Mouse (Mus musculus): ENCODE data around the gene Glo1. TPM values are rescaled to one million over a fixed set of nuclear protein-coding genes. Genes with fewer than 3 reads are reported as not detected.
"Not testable (repeated sequence)": the region's sequence is repeated elsewhere in the genome, so short reads cannot be mapped to it uniquely, and the experiment has no call there.

Gene Glo1
- polyA plus RNA-seq, 1 experiment from 2014 or later = 259 TPM

DNA sequence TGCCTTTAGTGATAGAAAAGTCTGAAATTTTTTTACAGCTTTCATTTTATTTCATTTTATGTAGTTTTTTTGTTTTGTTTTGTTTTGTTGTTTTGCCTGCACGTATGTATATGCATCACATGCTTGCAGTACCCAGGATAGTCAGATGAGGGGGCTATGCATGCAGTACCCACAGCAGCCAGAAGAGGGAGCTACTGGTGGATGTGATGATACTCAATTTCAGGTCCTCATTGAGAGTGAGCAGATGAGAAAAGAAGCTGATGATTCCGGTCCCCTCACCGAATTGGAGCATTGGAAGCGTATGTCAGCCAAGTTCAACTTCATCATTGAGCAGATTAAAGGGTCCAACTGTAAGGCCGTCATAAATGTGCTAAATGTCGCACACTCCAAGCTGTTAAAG lies 26.3 kb upstream of the Glo1 start:
- no peak overlapping the region for H3K4me3 ChIP-seq (ENCODE audit: low read depth, low read length)
- peaks cover 5% of the 10 kb centered on the region; the same call in 1 of the 2 replicates for H3K36me3 ChIP-seq (ENCODE audit: control insufficient read depth, insufficient read depth)
- no peaks in the 10 kb centered on the region for H3K27me3 ChIP-seq (ENCODE audit: control insufficient read depth, insufficient read depth, low read depth, low read length)
- H3K9ac ChIP-seq (ENCODE audit: low read depth, low read length) = no peak overlapping the region
- ATAC-seq (ENCODE audit: low read depth) = no peak
- H3K4me1 ChIP-seq (ENCODE audit: control insufficient read depth, low read depth, low read length) = no peaks in the 10 kb centered on the region
- H3K9me3 ChIP-seq (replicated peaks; ENCODE audit: control insufficient read depth, low read length) = peaks cover 3% of the 10 kb centered on the region
- no peak overlapping the region for H3K4me2 ChIP-seq (ENCODE audit: low read depth, low read length)
- H3K27ac ChIP-seq (ENCODE audit: low read length) = no peak overlapping the region
- WGBS (ENCODE audit: insufficient replicate concordance) = 90% methylated on average over 6 of the region's 6 CpGs

DNA sequence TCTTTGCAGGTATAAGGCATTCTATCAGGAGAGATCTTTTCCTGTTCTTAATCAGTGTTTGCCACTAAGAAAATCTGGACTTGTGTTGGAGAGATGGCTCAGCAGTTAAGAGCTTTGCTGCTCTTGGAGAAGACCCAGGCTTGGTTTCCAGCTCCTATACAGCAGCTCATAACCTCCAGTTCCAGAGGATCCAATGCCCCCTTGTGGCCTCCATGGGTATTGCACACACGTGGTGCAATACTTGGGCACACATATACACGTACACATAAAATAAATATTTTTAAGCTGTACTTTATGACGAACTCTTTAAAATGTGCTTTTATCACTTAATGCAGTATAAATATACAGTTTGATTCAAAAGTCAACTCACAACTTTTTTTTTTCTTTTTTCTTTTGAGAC lies 22.1 kb upstream of the Glo1 start:
- ATAC-seq (ENCODE audit: low read depth) = no peak
- no peaks in the 10 kb centered on the region for H3K4me1 ChIP-seq (ENCODE audit: control insufficient read depth, low read depth, low read length)
- H3K9me3 ChIP-seq (replicated peaks; ENCODE audit: control insufficient read depth, low read length) = peaks cover 3% of the 10 kb centered on the region
- H3K9ac ChIP-seq (ENCODE audit: low read depth, low read length) = no peak overlapping the region
- H3K36me3 ChIP-seq (ENCODE audit: control insufficient read depth, insufficient read depth) = peaks cover 5% of the 10 kb centered on the region; the same call in 1 of the 2 replicates
- H3K27ac ChIP-seq (ENCODE audit: low read length) = no peak overlapping the region
- no peak overlapping the region for H3K4me2 ChIP-seq (ENCODE audit: low read depth, low read length)
- H3K4me3 ChIP-seq (ENCODE audit: low read depth, low read length) = no peak overlapping the region
- no peaks in the 10 kb centered on the region for H3K27me3 ChIP-seq (ENCODE audit: control insufficient read depth, insufficient read depth, low read depth, low read length)
- 77% methylated on average over 3 of the region's 3 CpGs for WGBS (ENCODE audit: insufficient replicate concordance)

DNA sequence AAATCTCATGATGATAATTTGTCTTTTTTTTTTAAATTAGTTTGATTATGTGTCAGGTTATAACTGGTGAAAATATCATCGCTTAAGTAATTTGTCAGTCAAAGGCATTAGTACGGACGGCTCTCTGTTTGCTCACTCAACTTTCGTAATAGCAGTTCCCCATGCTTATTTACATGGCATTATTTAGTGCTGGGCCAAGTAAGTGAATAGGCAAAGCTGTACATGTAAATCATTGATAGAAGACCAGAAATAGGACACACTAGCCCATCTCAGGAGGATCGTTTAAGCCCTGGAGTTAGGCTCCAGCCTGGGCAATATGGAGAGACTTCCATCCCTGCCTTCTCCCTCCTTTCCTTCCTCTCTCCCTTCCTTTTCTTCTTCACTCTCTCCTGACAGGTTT lies 14.2 kb upstream of the Glo1 start:
- Histone ChIP-seq H3K36me3 (ENCODE audit: control insufficient read depth, insufficient read depth) (no peaks in the 10 kb centered on the region), H3K4me3 (ENCODE audit: low read depth, low read length) (no peak overlapping the region), H3K27me3 (ENCODE audit: control insufficient read depth, insufficient read depth, low read depth, low read length) (no peaks in the 10 kb centered on the region), H3K4me2 (ENCODE audit: low read depth, low read length) (no peak overlapping the region), H3K9me3 (replicated peaks; ENCODE audit: control insufficient read depth, low read length) (no peaks in the 10 kb centered on the region), H3K4me1 (ENCODE audit: control insufficient read depth, low read depth, low read length) (peaks cover 5% of the 10 kb centered on the region; the same call in 1 of the 2 replicates), H3K27ac (ENCODE audit: low read length) (no peak overlapping the region), H3K9ac (ENCODE audit: low read depth, low read length) (no peak overlapping the region)
- peak; percentile 79 for ATAC-seq (ENCODE audit: low read depth)
- 70% methylated on average over 5 of the region's 5 CpGs for WGBS (ENCODE audit: insufficient replicate concordance)

DNA sequence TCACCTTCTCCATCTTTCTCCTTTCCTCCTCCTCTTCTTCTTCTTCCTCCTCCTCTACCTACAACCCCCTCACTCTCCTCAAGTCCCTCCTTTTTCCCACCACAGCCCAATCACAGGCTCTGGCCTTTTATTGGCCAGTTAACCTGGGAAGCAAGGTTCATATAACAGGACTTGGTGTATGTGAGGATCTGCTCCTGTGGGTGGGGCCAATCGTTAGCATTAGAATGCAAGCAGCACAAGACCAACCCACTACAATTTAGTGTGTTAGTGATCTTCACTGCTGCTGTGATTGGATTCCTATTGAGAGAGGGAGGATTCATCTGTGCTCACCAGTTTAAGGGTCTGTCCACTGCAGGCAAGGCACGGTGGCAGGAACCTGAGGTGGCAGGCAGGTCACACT lies 12.3 kb upstream of the Glo1 start:
- 65% methylated on average over 2 of the region's 2 CpGs for WGBS (ENCODE audit: insufficient replicate concordance)
- Histone ChIP-seq H3K4me3 (ENCODE audit: low read depth, low read length) (no peak overlapping the region), H3K9me3 (replicated peaks; ENCODE audit: control insufficient read depth, low read length) (no peaks in the 10 kb centered on the region), H3K27me3 (ENCODE audit: control insufficient read depth, insufficient read depth, low read depth, low read length) (no peaks in the 10 kb centered on the region), H3K4me1 (ENCODE audit: control insufficient read depth, low read depth, low read length) (peaks cover 5% of the 10 kb centered on the region; the same call in 1 of the 2 replicates), H3K36me3 (ENCODE audit: control insufficient read depth, insufficient read depth) (no peaks in the 10 kb centered on the region), H3K4me2 (ENCODE audit: low read depth, low read length) (no peak overlapping the region), H3K27ac (ENCODE audit: low read length) (no peak overlapping the region), H3K9ac (ENCODE audit: low read depth, low read length) (no peak overlapping the region)
- no peak for ATAC-seq (ENCODE audit: low read depth)

DNA sequence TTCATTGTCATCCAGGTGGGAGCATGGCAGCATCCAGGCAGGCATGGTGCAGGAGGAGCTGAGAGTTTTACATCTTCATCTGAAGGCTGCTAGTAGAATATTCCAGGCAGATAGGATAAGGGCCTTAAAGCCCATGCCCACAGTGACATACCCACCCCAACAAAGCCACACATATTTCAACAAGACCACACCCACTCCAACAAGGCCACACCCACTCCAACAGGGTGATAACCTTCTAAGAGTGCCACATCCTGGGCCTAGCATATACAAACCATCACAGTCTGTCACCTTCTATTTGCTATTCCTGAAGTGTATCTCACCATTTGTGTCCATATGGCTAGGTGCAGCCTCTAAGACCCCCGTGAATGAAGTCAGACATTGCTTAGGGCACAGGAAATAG lies 11.0 kb upstream of the Glo1 start:
- Histone ChIP-seq H3K9ac (ENCODE audit: low read depth, low read length) (no peak overlapping the region), H3K27me3 (ENCODE audit: control insufficient read depth, insufficient read depth, low read depth, low read length) (no peaks in the 10 kb centered on the region), H3K36me3 (ENCODE audit: control insufficient read depth, insufficient read depth) (no peaks in the 10 kb centered on the region), H3K4me1 (ENCODE audit: control insufficient read depth, low read depth, low read length) (peaks cover 5% of the 10 kb centered on the region; the same call in 1 of the 2 replicates), H3K27ac (ENCODE audit: low read length) (no peak overlapping the region), H3K4me3 (ENCODE audit: low read depth, low read length) (no peak overlapping the region), H3K4me2 (ENCODE audit: low read depth, low read length) (no peak overlapping the region), H3K9me3 (replicated peaks; ENCODE audit: control insufficient read depth, low read length) (no peaks in the 10 kb centered on the region)
- no peak for ATAC-seq (ENCODE audit: low read depth)
- WGBS (ENCODE audit: insufficient replicate concordance) = 39% methylated on average over 1 of the region's 1 CpGs

DNA sequence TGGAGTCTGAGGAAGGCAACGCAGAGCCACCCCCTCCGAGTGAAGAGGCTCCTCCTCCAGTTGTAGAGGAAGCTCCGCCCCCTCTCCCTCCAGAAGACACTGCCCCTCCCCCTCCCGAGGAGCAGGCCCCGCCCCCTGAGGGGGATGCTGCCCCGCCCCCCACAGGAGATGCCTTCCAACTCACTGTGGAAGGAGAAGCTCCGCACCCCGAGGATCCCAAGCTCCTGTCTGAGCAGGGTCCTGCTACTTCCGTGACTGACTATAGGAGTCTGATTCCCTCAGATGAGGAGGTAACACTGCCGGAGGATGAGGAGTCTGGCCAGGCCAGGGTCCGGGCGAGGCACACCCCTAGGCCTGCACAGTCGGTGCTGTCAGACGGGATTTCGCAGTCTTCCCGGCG lies 8.7 kb upstream of the Glo1 start:
- Histone ChIP-seq H3K4me3 (ENCODE audit: low read depth, low read length) (no peak overlapping the region), H3K27ac (ENCODE audit: low read length) (no peak overlapping the region), H3K4me2 (ENCODE audit: low read depth, low read length) (no peak overlapping the region), H3K9ac (ENCODE audit: low read depth, low read length) (no peak overlapping the region), H3K36me3 (ENCODE audit: control insufficient read depth, insufficient read depth) (no peaks in the 10 kb centered on the region), H3K9me3 (replicated peaks; ENCODE audit: control insufficient read depth, low read length) (no peaks in the 10 kb centered on the region), H3K4me1 (ENCODE audit: control insufficient read depth, low read depth, low read length) (peaks cover 5% of the 10 kb centered on the region; the same call in 1 of the 2 replicates), H3K27me3 (ENCODE audit: control insufficient read depth, insufficient read depth, low read depth, low read length) (no peaks in the 10 kb centered on the region)
- WGBS (ENCODE audit: insufficient replicate concordance) = 47% methylated on average over 17 of the region's 17 CpGs
- ATAC-seq (ENCODE audit: low read depth) = no peak

DNA sequence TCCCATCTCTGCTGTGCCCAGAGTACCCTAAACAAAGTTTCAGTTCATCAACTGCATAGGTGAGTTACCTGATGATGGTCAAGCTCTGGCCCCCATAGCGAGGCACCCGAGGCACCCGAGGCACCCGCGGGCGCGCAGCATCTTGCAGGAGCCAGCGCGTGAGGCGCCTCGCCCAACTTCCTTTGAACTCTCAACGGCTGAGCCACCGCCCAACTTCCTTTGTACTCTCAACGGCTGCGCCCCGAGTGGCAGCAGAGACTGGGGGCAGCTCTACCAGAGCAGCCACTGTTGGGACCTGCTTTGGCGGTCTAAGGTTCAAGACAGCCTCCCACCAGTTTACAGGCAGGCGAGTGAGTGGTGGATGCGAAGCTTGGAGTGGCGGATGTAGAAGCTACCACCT lies 2.5 kb downstream of the Glo1 start, which contains the start of gene Dnah8:
TSS of gene Dnah8 (plus strand) at position 223 of the 400 bp plus-strand sequence.
- peak; percentile 32; the same call in 1 of the 2 replicates for ATAC-seq (ENCODE audit: low read depth)
- not testable (repeated sequence) for H3K27ac ChIP-seq (ENCODE audit: low read length); H3K4me2 ChIP-seq (ENCODE audit: low read depth, low read length); H3K27me3 ChIP-seq (ENCODE audit: control insufficient read depth, insufficient read depth, low read depth, low read length); H3K4me3 ChIP-seq (ENCODE audit: low read depth, low read length); H3K36me3 ChIP-seq (ENCODE audit: control insufficient read depth, insufficient read depth); H3K9ac ChIP-seq (ENCODE audit: low read depth, low read length); H3K9me3 ChIP-seq (replicated peaks; ENCODE audit: control insufficient read depth, low read length); H3K4me1 ChIP-seq (ENCODE audit: control insufficient read depth, low read depth, low read length)
- no CpG with 5 or more reads among the region's 20 CpGs for WGBS (ENCODE audit: insufficient replicate concordance)

DNA sequence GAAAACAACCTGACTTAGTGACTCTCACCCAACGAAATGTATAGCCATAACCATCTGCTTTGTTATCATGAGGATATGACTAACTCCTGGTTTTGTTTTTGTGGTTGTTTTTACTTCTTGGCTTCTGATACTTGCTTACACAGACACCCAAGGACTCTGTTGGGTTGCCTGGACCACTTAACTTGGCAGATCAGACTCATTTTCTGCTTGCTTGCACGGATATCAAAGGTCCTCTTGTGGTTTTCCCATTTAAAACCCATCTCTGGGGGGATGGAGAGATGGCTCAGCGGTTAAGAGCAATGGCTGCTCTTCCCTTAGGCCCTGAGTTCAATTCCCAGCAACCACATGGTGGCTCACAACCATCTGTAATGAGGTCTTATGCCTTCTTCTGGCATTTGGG lies 3.5 kb downstream of the Glo1 start:
- Histone ChIP-seq H3K27me3 (ENCODE audit: control insufficient read depth, insufficient read depth, low read depth, low read length) (no peaks in the 10 kb centered on the region), H3K9me3 (replicated peaks; ENCODE audit: control insufficient read depth, low read length) (no peaks in the 10 kb centered on the region), H3K4me2 (ENCODE audit: low read depth, low read length) (no peak overlapping the region), H3K27ac (ENCODE audit: low read length) (no peak overlapping the region), H3K36me3 (ENCODE audit: control insufficient read depth, insufficient read depth) (no peaks in the 10 kb centered on the region), H3K9ac (ENCODE audit: low read depth, low read length) (no peak overlapping the region), H3K4me1 (ENCODE audit: control insufficient read depth, low read depth, low read length) (peaks cover 5% of the 10 kb centered on the region; the same call in 1 of the 2 replicates), H3K4me3 (ENCODE audit: low read depth, low read length) (no peak overlapping the region)
- no peak for ATAC-seq (ENCODE audit: low read depth)
- WGBS (ENCODE audit: insufficient replicate concordance) = 57% methylated on average over 3 of the region's 3 CpGs

DNA sequence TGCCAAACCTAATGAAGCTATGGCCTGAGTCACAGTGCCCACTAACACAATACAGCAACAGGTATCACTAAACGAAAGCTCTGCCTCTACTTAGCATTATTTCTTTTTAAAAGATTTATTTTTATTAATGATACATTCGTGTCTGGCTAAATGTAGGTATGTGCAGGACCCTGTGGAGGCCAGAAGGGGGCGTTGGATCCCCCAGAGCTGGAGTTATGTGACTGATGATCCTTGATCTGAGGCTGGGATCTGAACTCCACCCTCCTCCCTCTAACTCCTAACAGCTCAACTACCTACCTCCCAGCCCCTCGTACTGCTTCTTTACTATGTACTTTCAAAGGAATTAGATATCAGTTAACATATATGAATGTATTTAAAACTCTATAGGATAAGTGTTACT lies 5.2 kb downstream of the Glo1 start:
- no peak for ATAC-seq (ENCODE audit: low read depth)
- H3K4me3 ChIP-seq (ENCODE audit: low read depth, low read length) = no peak overlapping the region
- H3K27ac ChIP-seq (ENCODE audit: low read length) = no peak overlapping the region
- H3K9me3 ChIP-seq (replicated peaks; ENCODE audit: control insufficient read depth, low read length) = no peaks in the 10 kb centered on the region
- H3K27me3 ChIP-seq (ENCODE audit: control insufficient read depth, insufficient read depth, low read depth, low read length) = no peaks in the 10 kb centered on the region
- no peak overlapping the region for H3K9ac ChIP-seq (ENCODE audit: low read depth, low read length)
- H3K36me3 ChIP-seq (ENCODE audit: control insufficient read depth, insufficient read depth) = no peaks in the 10 kb centered on the region
- H3K4me1 ChIP-seq (ENCODE audit: control insufficient read depth, low read depth, low read length) = peaks cover 12% of the 10 kb centered on the region
- 62% methylated on average over 4 of the region's 4 CpGs for whole genome bisulfite sequencing (ENCODE audit: insufficient replicate concordance)
- H3K4me2 ChIP-seq (ENCODE audit: low read depth, low read length) = no peak overlapping the region

Measured in liver, embryonic 16.5 days (tissue).